In the genomic region with DNA sequence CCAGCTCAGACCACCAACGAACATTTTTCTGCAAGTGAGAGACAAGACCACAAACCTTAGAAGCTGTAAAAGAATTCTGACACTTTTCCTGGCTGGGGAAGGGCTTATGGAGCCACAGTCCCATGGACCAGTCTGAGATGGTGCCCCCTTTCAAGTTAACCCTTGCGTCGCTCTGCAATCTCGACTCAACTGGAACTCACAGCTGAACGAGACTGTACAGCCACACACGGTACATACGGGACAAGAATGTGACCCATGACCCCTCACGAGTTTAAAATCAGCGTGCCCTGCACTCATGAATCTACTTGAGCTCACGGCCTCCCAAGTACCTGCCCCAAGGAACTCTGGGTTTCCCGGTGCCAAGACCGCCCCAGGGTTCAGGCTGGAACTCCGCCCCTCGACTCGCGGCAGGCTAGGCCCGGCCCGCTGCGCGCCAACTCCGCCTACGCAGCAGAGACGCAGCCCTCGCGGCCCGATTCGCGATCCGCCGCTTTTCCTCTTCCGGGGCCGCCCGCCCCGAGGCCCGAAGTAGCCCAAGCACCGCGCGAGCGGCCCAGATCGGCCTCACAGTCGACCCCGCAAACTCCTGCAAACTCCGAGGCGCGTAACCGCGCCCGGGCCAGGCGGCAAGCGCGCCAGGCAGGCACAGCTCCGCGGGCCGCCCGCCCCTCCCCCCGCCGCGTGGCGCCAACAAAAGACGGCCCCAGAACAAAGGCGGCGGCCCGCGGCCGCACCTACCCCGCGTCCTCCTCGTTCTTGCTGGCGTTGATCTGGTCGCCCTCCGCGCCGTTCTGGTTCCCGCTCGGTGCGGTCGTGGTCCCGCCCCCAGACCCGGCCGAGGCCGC, we compare ENCODE assay signal across 7 mouse cellular contexts. TPM values are rescaled to one million over a fixed set of nuclear protein-coding genes. Genes with fewer than 3 reads are reported as not detected.
A peak's percentile ranks its signal among the peaks of the same experiment; 100 is the strongest.
DNase-seq lines count a peak whose midpoint lies in the region; ATAC-seq and TF ChIP-seq lines count a peak whose summit lies in the region.

No protein-coding gene starts in this region.

- ATAC-seq in granulocyte monocyte progenitor cell, adult 5-6 weeks (replicated peaks; ENCODE audit: poor library complexity, severe bottlenecking) = peak; percentile 43
- peak; percentile 76 for ATAC-seq in limb, embryonic 13.5 days (ENCODE audit: low FRiP score, low read depth)
- ATAC-seq in midbrain, embryonic 15.5 days (replicated peaks) = peak; percentile 62

- peaks cover 49% of the 10 kb centered on the region for H3K36me3 ChIP-seq in limb, embryonic 13.5 days
- peaks cover 35% of the 10 kb centered on the region for H3K36me3 ChIP-seq in midbrain, embryonic 15.5 days (replicated peaks)
- H3K36me3 ChIP-seq in spleen, adult 2 months (ENCODE audit: control insufficient read depth, insufficient read depth, low read length) = peaks cover 35% of the 10 kb centered on the region

- peaks cover 51% of the 10 kb centered on the region for H3K4me1 ChIP-seq in limb, embryonic 13.5 days
- peaks cover 38% of the 10 kb centered on the region for H3K4me1 ChIP-seq in midbrain, embryonic 15.5 days
- H3K4me1 ChIP-seq in spleen, adult 2 months (ENCODE audit: control insufficient read depth, insufficient read depth, insufficient read length) = peaks cover 3% of the 10 kb centered on the region; the same call in 1 of the 2 replicates

- H3K9me3 ChIP-seq in limb, embryonic 13.5 days = no peaks in the 10 kb centered on the region
- no peaks in the 10 kb centered on the region for H3K9me3 ChIP-seq in midbrain, embryonic 15.5 days

- peak overlapping the region; percentile 95 for H3K4me3 ChIP-seq in limb, embryonic 13.5 days
- H3K4me3 ChIP-seq in midbrain, embryonic 15.5 days = peak overlapping the region; percentile 90
- peak overlapping the region; percentile 100 for H3K4me3 ChIP-seq in spleen, adult 2 months (ENCODE audit: extremely low read depth, insufficient read depth, insufficient read length)

- peak overlapping the region; percentile 94 for H3K27ac ChIP-seq in limb, embryonic 13.5 days
- H3K27ac ChIP-seq in midbrain, embryonic 15.5 days = peak overlapping the region; percentile 97
- H3K27ac ChIP-seq in spleen, adult 2 months (ENCODE audit: insufficient read depth, low read length) = peak overlapping the region; percentile 96

- TF ChIP-seq POLR2A in spleen, adult 2 months (IDR thresholded peaks at IDR 0.05; ENCODE audit: low read depth, low read length) = peak; percentile 48

- peak; percentile 94 for DNase-seq in adrenal gland, postnatal 10 days
- DNase-seq in embryo, embryonic 9.5 days (ENCODE audit: extremely low spot score) = peak; percentile 78
- peak; percentile 93 for DNase-seq in kidney, adult 11 months
- peak; percentile 62 to 86 for DNase-seq in spleen, adult 2 months (ENCODE audit: low read depth in 1 of 2, low spot score in 2 of 2)

- WGBS in limb, embryonic 13.5 days = under 1% methylated on average over 76 of the region's 81 CpGs
- under 1% methylated on average over 78 of the region's 81 CpGs for WGBS in midbrain, embryonic 15.5 days
- 1% methylated on average over 81 of the region's 81 CpGs for WGBS in spleen, adult 2 months

- no peaks in the 10 kb centered on the region for H3K27me3 ChIP-seq in limb, embryonic 13.5 days
- H3K27me3 ChIP-seq in midbrain, embryonic 15.5 days (replicated peaks) = no peaks in the 10 kb centered on the region
- H3K27me3 ChIP-seq in spleen, adult 2 months (ENCODE audit: control insufficient read depth, insufficient read depth, low read length) = no peaks in the 10 kb centered on the region

- TF ChIP-seq CTCF in spleen, adult 2 months (IDR thresholded peaks at IDR 0.05; ENCODE audit: extremely low read depth, insufficient read depth, insufficient read length, insufficient replicate concordance) = no peak

- H3K9ac ChIP-seq in limb, embryonic 13.5 days = peak overlapping the region; percentile 100
- H3K9ac ChIP-seq in midbrain, embryonic 15.5 days = peak overlapping the region; percentile 99

- H3K4me2 ChIP-seq in limb, embryonic 13.5 days (replicated peaks) = peak overlapping the region; percentile 93
- H3K4me2 ChIP-seq in midbrain, embryonic 15.5 days = peak overlapping the region; percentile 71

RNA-seq across cellular contexts. Expression of gene Hnrnpab, which starts 0.8 kb away (rescaled TPM):
- 100 to 1,000 TPM; 278 to 298 TPM for total RNA-seq in adrenal gland, postnatal 10 days (2021)
- total RNA-seq in granulocyte monocyte progenitor cell, adult 5-6 weeks (2014; fragmentation: Nextera tagmentation) = 512 and 539 TPM in 2 replicates
- 838 and 956 TPM in 2 replicates for total RNA-seq in granulocyte monocyte progenitor cell, adult 5-6 weeks (2017)
- polyA plus RNA-seq in limb, embryonic 13.5 days (2015; fragmentation: Nextera tagmentation; extraction: Ambion mirVana) = 415 TPM in 2 replicates
- polyA plus RNA-seq in midbrain, embryonic 15.5 days (2015; fragmentation: Nextera tagmentation; extraction: Ambion mirVana) = 353 and 380 TPM in 2 replicates
- 146 and 314 TPM in 2 replicates for polyA plus RNA-seq in spleen, adult 2 months (2012; rRNA removed)

RNA-seq across cellular contexts. Expression of gene Nhp2, which starts 13.7 kb away (rescaled TPM):
- 10 to 100 TPM; 64.2 to 67.9 TPM for total RNA-seq in adrenal gland, postnatal 10 days (2021)
- 194 and 203 TPM in 2 replicates for total RNA-seq in granulocyte monocyte progenitor cell, adult 5-6 weeks (2014; fragmentation: Nextera tagmentation)
- total RNA-seq in granulocyte monocyte progenitor cell, adult 5-6 weeks (2017) = 141 and 169 TPM in 2 replicates
- 129 and 141 TPM in 2 replicates for polyA plus RNA-seq in limb, embryonic 13.5 days (2015; fragmentation: Nextera tagmentation; extraction: Ambion mirVana)
- 91.5 and 95.2 TPM in 2 replicates for polyA plus RNA-seq in midbrain, embryonic 15.5 days (2015; fragmentation: Nextera tagmentation; extraction: Ambion mirVana)
- polyA plus RNA-seq in spleen, adult 2 months (2012; rRNA removed) = 34.3 and 41.2 TPM in 2 replicates

RNA-seq across cellular contexts. Expression of gene Phykpl, which starts 21.3 kb away (rescaled TPM):
- total RNA-seq in adrenal gland, postnatal 10 days (2021) = 10 to 100 TPM; 22.9 to 31.1 TPM
- 25.1 and 25.2 TPM in 2 replicates for total RNA-seq in granulocyte monocyte progenitor cell, adult 5-6 weeks (2014; fragmentation: Nextera tagmentation)
- 11.0 and 13.4 TPM in 2 replicates for total RNA-seq in granulocyte monocyte progenitor cell, adult 5-6 weeks (2017)
- 16.7 and 17.1 TPM in 2 replicates for polyA plus RNA-seq in limb, embryonic 13.5 days (2015; fragmentation: Nextera tagmentation; extraction: Ambion mirVana)
- polyA plus RNA-seq in midbrain, embryonic 15.5 days (2015; fragmentation: Nextera tagmentation; extraction: Ambion mirVana) = 9.7 and 12.0 TPM in 2 replicates
- polyA plus RNA-seq in spleen, adult 2 months (2012; rRNA removed) = 13.2 and 20.5 TPM in 2 replicates

RNA-seq across cellular contexts. Expression of gene Rmnd5b, which starts 29.9 kb away (rescaled TPM):
- total RNA-seq in adrenal gland, postnatal 10 days (2021) = 10 to 100 TPM; 33.2 to 34.6 TPM
- total RNA-seq in granulocyte monocyte progenitor cell, adult 5-6 weeks (2014; fragmentation: Nextera tagmentation) = 17.9 and 19.2 TPM in 2 replicates
- 12.8 and 14.1 TPM in 2 replicates for total RNA-seq in granulocyte monocyte progenitor cell, adult 5-6 weeks (2017)
- 51.8 and 56.1 TPM in 2 replicates for polyA plus RNA-seq in limb, embryonic 13.5 days (2015; fragmentation: Nextera tagmentation; extraction: Ambion mirVana)
- 83.7 and 89.3 TPM in 2 replicates for polyA plus RNA-seq in midbrain, embryonic 15.5 days (2015; fragmentation: Nextera tagmentation; extraction: Ambion mirVana)
- polyA plus RNA-seq in spleen, adult 2 months (2012; rRNA removed) = 71.2 and 87.4 TPM in 2 replicates

RNA-seq across cellular contexts. Expression of gene N4bp3, which starts 44.8 kb away (rescaled TPM):
- total RNA-seq in adrenal gland, postnatal 10 days (2021) = 10 to 100 TPM; 16.2 to 26.3 TPM
- 1.4 TPM in 1 of 2 replicates, not detected in the other for total RNA-seq in granulocyte monocyte progenitor cell, adult 5-6 weeks (2014; fragmentation: Nextera tagmentation)
- total RNA-seq in granulocyte monocyte progenitor cell, adult 5-6 weeks (2017) = 1.5 and 2.6 TPM in 2 replicates
- polyA plus RNA-seq in limb, embryonic 13.5 days (2015; fragmentation: Nextera tagmentation; extraction: Ambion mirVana) = 31.1 and 32.4 TPM in 2 replicates
- polyA plus RNA-seq in midbrain, embryonic 15.5 days (2015; fragmentation: Nextera tagmentation; extraction: Ambion mirVana) = 20.5 and 21.1 TPM in 2 replicates
- 11.3 and 14.7 TPM in 2 replicates for polyA plus RNA-seq in spleen, adult 2 months (2012; rRNA removed)

Comparison
In these comparisons a context has a peak if more than half of its experiments do, and no peak if none do; other contexts are left out.
1. Peak in every context shown above with its lines: DNase-seq, ATAC-seq, H3K4me3 ChIP-seq and H3K27ac ChIP-seq.